Mouse (Mus musculus): Measurements from ENCODE around the gene Atf3. TPM values are rescaled to one million over a fixed set of nuclear protein-coding genes. Genes with fewer than 3 reads are reported as not detected.

The Atf3 gene
- polyA plus RNA-seq, 1 experiment = 107 TPM

GRCm38 (mm10) chr1:191256134-191256533 is 38.3 kb upstream of the Atf3 start:
- no peak overlapping the region for H3K27ac ChIP-seq (ENCODE audit: insufficient read depth, low read depth, low read length)
- peaks cover 93% of the 10 kb centered on the region for H3K4me1 ChIP-seq (ENCODE audit: control insufficient read depth, insufficient read depth, low read length)
- TF ChIP-seq POLR2A (IDR thresholded peaks at IDR 0.05; ENCODE audit: borderline replicate concordance, low read depth, low read length) = no peak
- TF ChIP-seq CTCF (IDR thresholded peaks at IDR 0.05; ENCODE audit: low read depth, low read length) = no peak
- H3K4me3 ChIP-seq (ENCODE audit: insufficient read depth, low read length) = no peak overlapping the region

- Histone ChIP-seq H3K27ac (ENCODE audit: insufficient read depth, low read depth, low read length) (peak overlapping the region; percentile 97), H3K4me1 (ENCODE audit: control insufficient read depth, insufficient read depth, low read length) (peaks cover 89% of the 10 kb centered on the region), H3K4me3 (ENCODE audit: insufficient read depth, low read length) (no peak overlapping the region)
- TF ChIP-seq CTCF (IDR thresholded peaks at IDR 0.05; ENCODE audit: low read depth, low read length) (no peak), POLR2A (IDR thresholded peaks at IDR 0.05; ENCODE audit: borderline replicate concordance, low read depth, low read length) (no peak)
Observed at GRCm38 (mm10) chr1:191254448-191254847, 36.6 kb upstream of the Atf3 start.

- H3K27ac ChIP-seq (ENCODE audit: insufficient read depth, low read depth, low read length) = peak overlapping the region; percentile 97
- TF ChIP-seq CTCF (IDR thresholded peaks at IDR 0.05; ENCODE audit: low read depth, low read length) (no peak), POLR2A (IDR thresholded peaks at IDR 0.05; ENCODE audit: borderline replicate concordance, low read depth, low read length) (no peak)
- H3K4me3 ChIP-seq (ENCODE audit: insufficient read depth, low read length) = no peak overlapping the region
- H3K4me1 ChIP-seq (ENCODE audit: control insufficient read depth, insufficient read depth, low read length) = peaks cover 91% of the 10 kb centered on the region
Observed at GRCm38 (mm10) chr1:191253636-191254035, 35.8 kb upstream of the Atf3 start.

- H3K27ac ChIP-seq (ENCODE audit: insufficient read depth, low read depth, low read length) = peak overlapping the region; percentile 94
- peaks cover 79% of the 10 kb centered on the region for H3K4me1 ChIP-seq (ENCODE audit: control insufficient read depth, insufficient read depth, low read length)
- TF ChIP-seq CTCF (IDR thresholded peaks at IDR 0.05; ENCODE audit: low read depth, low read length) (no peak), POLR2A (IDR thresholded peaks at IDR 0.05; ENCODE audit: borderline replicate concordance, low read depth, low read length) (no peak)
- no peak overlapping the region for H3K4me3 ChIP-seq (ENCODE audit: insufficient read depth, low read length)
Observed at GRCm38 (mm10) chr1:191249975-191250374, 32.1 kb upstream of the Atf3 start.

GRCm38 (mm10) chr1:191248423-191248822 is 30.6 kb upstream of the Atf3 start:
- Histone ChIP-seq H3K27ac (ENCODE audit: insufficient read depth, low read depth, low read length) (peak overlapping the region; percentile 94), H3K4me1 (ENCODE audit: control insufficient read depth, insufficient read depth, low read length) (peaks cover 82% of the 10 kb centered on the region), H3K4me3 (ENCODE audit: insufficient read depth, low read length) (no peak overlapping the region)
- TF ChIP-seq POLR2A (IDR thresholded peaks at IDR 0.05; ENCODE audit: borderline replicate concordance, low read depth, low read length) = no peak
- TF ChIP-seq CTCF (IDR thresholded peaks at IDR 0.05; ENCODE audit: low read depth, low read length) = no peak

GRCm38 (mm10) chr1:191247561-191247960 is 29.7 kb upstream of the Atf3 start:
- H3K27ac ChIP-seq (ENCODE audit: insufficient read depth, low read depth, low read length) = no peak overlapping the region; the same call in 1 of the 2 replicates
- no peak overlapping the region for H3K4me3 ChIP-seq (ENCODE audit: insufficient read depth, low read length)
- peaks cover 80% of the 10 kb centered on the region for H3K4me1 ChIP-seq (ENCODE audit: control insufficient read depth, insufficient read depth, low read length)
- TF ChIP-seq POLR2A (IDR thresholded peaks at IDR 0.05; ENCODE audit: borderline replicate concordance, low read depth, low read length) = no peak

GRCm38 (mm10) chr1:191243855-191244254 is 26.0 kb upstream of the Atf3 start:
- Histone ChIP-seq H3K4me1 (ENCODE audit: control insufficient read depth, insufficient read depth, low read length) (peaks cover 81% of the 10 kb centered on the region), H3K4me3 (ENCODE audit: insufficient read depth, low read length) (no peak overlapping the region), H3K27ac (ENCODE audit: insufficient read depth, low read depth, low read length) (peak overlapping the region; percentile 40)
- TF ChIP-seq CTCF (IDR thresholded peaks at IDR 0.05; ENCODE audit: low read depth, low read length) (no peak), POLR2A (IDR thresholded peaks at IDR 0.05; ENCODE audit: borderline replicate concordance, low read depth, low read length) (no peak)

- peak overlapping the region; percentile 20 for H3K4me3 ChIP-seq (ENCODE audit: insufficient read depth, low read length)
- peak overlapping the region; percentile 98 for H3K27ac ChIP-seq (ENCODE audit: insufficient read depth, low read depth, low read length)
- TF ChIP-seq CTCF (IDR thresholded peaks at IDR 0.05; ENCODE audit: low read depth, low read length) = no peak
- TF ChIP-seq POLR2A (IDR thresholded peaks at IDR 0.05; ENCODE audit: borderline replicate concordance, low read depth, low read length) = no peak
- H3K4me1 ChIP-seq (ENCODE audit: control insufficient read depth, insufficient read depth, low read length) = peaks cover 77% of the 10 kb centered on the region
Observed at GRCm38 (mm10) chr1:191242065-191242698, 24.3 kb upstream of the Atf3 start.

GRCm38 (mm10) chr1:191241574-191241973 is 23.7 kb upstream of the Atf3 start:
- Histone ChIP-seq H3K4me1 (ENCODE audit: control insufficient read depth, insufficient read depth, low read length) (peaks cover 81% of the 10 kb centered on the region), H3K4me3 (ENCODE audit: insufficient read depth, low read length) (peak overlapping the region; percentile 20), H3K27ac (ENCODE audit: insufficient read depth, low read depth, low read length) (peak overlapping the region; percentile 98)
- TF ChIP-seq CTCF (IDR thresholded peaks at IDR 0.05; ENCODE audit: low read depth, low read length) (no peak), POLR2A (IDR thresholded peaks at IDR 0.05; ENCODE audit: borderline replicate concordance, low read depth, low read length) (no peak)

- peak overlapping the region; percentile 98 for H3K27ac ChIP-seq (ENCODE audit: insufficient read depth, low read depth, low read length)
- H3K4me3 ChIP-seq (ENCODE audit: insufficient read depth, low read length) = no peak overlapping the region
- no peak for TF ChIP-seq POLR2A (IDR thresholded peaks at IDR 0.05; ENCODE audit: borderline replicate concordance, low read depth, low read length)
- TF ChIP-seq CTCF (IDR thresholded peaks at IDR 0.05; ENCODE audit: low read depth, low read length) = no peak
- H3K4me1 ChIP-seq (ENCODE audit: control insufficient read depth, insufficient read depth, low read length) = peaks cover 86% of the 10 kb centered on the region
Observed at GRCm38 (mm10) chr1:191239602-191240001, 21.8 kb upstream of the Atf3 start.
